Mouse (Mus musculus) MEL (cell line): Measurements from ENCODE around the gene Eif1.

Source experiments
- CHD2 ChIP-seq: IDR thresholded peaks from 2 replicates; pipeline ENCODE4 v1.6.1; 2011; ENCODE audit warnings: low read length, improper control_type of control experiment
- CTCF ChIP-seq, 3 experiments: IDR thresholded peaks in 2 of 3; conservative IDR thresholded peaks in 1 of 3; 2 replicates each; pipeline ENCODE4 v1.5.1; 2011 to 2012; ENCODE audit warnings: low read length in 3 of 3, low read depth in 2 of 3, mild to moderate bottlenecking in 2 of 3, improper control_type of control experiment in 1 of 3, inconsistent platforms in 1 of 3, mixed read lengths in 1 of 3, moderate library complexity in 1 of 3; ENCODE audit not compliant: control insufficient read depth in 1 of 3, insufficient read depth in 1 of 3, poor library complexity in 1 of 3, severe bottlenecking in 1 of 3
- E2F4 ChIP-seq: IDR thresholded peaks from 2 replicates; pipeline ENCODE4 v1.6.1; 2011; ENCODE audit warnings: low read depth, low read length, improper control_type of control experiment, borderline replicate concordance
- MAFK ChIP-seq: IDR thresholded peaks from 2 replicates; pipeline ENCODE4 v1.6.1; 2011; ENCODE audit warnings: low read depth, mild to moderate bottlenecking, low read length, improper control_type of control experiment, borderline replicate concordance
- NELFE ChIP-seq: IDR thresholded peaks from 2 replicates; pipeline ENCODE4 v1.6.1; 2011; ENCODE audit warnings: low read depth, low read length, improper control_type of control experiment
- SMC3 ChIP-seq: IDR thresholded peaks from 2 replicates; pipeline ENCODE4 v1.6.1; 2011; ENCODE audit warnings: low read depth, low read length, improper control_type of control experiment
- TCF12 ChIP-seq: IDR thresholded peaks from 2 replicates; pipeline ENCODE4 v1.6.1; 2014; ENCODE audit warnings: low read depth, mild to moderate bottlenecking, inconsistent platforms, low read length, improper control_type of control experiment, moderate library complexity
- USF2 ChIP-seq, 2 experiments: IDR thresholded peaks; 2 replicates each; pipeline ENCODE4 v1.6.1; 2011 to 2012; ENCODE audit warnings: improper control_type of control experiment in 2 of 2, low read length in 2 of 2, borderline replicate concordance in 1 of 2, inconsistent platforms in 1 of 2, low read depth in 1 of 2, mild to moderate bottlenecking in 1 of 2; ENCODE audit not compliant: insufficient read depth in 1 of 2

DNA sequence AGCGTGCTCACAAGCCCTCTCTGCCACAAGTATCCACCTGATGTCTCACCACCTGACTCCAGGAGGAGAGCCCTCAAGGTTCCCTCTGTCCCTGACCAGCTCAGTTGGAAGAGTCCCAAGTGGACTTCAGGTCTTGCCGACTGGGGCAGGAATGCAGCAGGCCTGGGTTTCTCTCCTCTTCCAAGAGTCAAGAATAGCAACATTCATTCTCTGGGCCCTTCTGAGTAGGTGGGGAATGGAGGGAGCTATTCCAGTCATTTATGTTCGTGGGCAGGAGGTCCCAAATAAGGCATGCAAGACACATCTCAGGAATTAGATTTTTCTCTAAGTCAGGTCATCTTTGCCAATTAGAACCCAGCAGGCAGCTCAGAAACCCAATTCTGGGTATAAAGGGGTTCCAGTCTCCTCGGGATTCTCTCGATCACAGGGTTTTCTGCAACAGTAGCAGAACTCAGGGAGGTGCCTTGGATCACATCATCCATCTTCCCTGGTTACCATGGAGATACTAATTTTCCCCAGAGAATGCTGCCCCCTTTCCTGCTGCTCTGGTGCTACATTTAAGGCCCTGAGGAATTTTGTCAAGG is 7.5 kb upstream of the Eif1 start:
- no peak for TF ChIP-seq USF2 (IDR thresholded peaks at IDR 0.05; ENCODE audit: borderline replicate concordance in 1 of 2, insufficient read depth in 1 of 2, low read depth in 1 of 2, low read length in 2 of 2)
- TF ChIP-seq CHD2, result no peak
- TF ChIP-seq NELFE, result no peak
- TF ChIP-seq CTCF (IDR thresholded peaks at IDR 0.05 in 2 of 3, conservative IDR thresholded peaks at IDR 0.05 in 1 of 3; ENCODE audit: control insufficient read depth in 1 of 3, insufficient read depth in 1 of 3, low read depth in 2 of 3, low read length in 3 of 3, poor library complexity in 1 of 3, severe bottlenecking in 1 of 3), result no peak
- no peak for TF ChIP-seq MAFK
- no peak for TF ChIP-seq E2F4
- no peak for TF ChIP-seq TCF12
- no peak for TF ChIP-seq SMC3
